Mouse (Mus musculus) liver, embryonic 13.5 days (tissue): ENCODE data around the gene Rrp1. TPM values are rescaled to one million over a fixed set of nuclear protein-coding genes. Genes with fewer than 3 reads are reported as not detected.
A peak's percentile ranks its signal among the peaks of the same experiment; 100 is the strongest.
"Not testable (repeated sequence)": the region's sequence is repeated elsewhere in the genome, so short reads cannot be mapped to it uniquely, and the experiment has no call there.

Experiments used
- ATAC-seq: fragments of 200-750 bp; cut with Nextera tagmentation; 2 replicates; pipeline ENCODE4 v1.8.0; 2017; ENCODE audit warnings: low read depth, mild to moderate bottlenecking, moderate number of reproducible peaks, moderate library complexity
- DNase-seq: peaks from one replicate; pipeline ENCODE4 v3.0.0; 2022
- H3K27ac ChIP-seq: fragments of 300-500 bp; sonication (generic); 2 replicates; pipeline ENCODE4 v1.5.1; 2015; ENCODE audit warnings: moderate library complexity, mild to moderate bottlenecking, inconsistent platforms
- H3K27me3 ChIP-seq: fragments of 300-500 bp; sonication (generic); 2 replicates; pipeline ENCODE4 v1.6.1; 2015; ENCODE audit warnings: mild to moderate bottlenecking, inconsistent platforms
- H3K36me3 ChIP-seq: fragments of 300-500 bp; sonication (generic); 2 replicates; pipeline ENCODE4 v1.6.1; 2015; ENCODE audit warnings: mild to moderate bottlenecking, inconsistent platforms
- H3K4me1 ChIP-seq: fragments of 300-500 bp; sonication (generic); replicated peaks from 2 replicates; pipeline ENCODE4 v1.6.1; 2015; ENCODE audit warnings: inconsistent platforms
- H3K4me2 ChIP-seq: fragments of 300-500 bp; sonication (generic); 2 replicates; pipeline ENCODE4 v1.6.1; 2015; ENCODE audit warnings: inconsistent platforms, mild to moderate bottlenecking, moderate library complexity
- H3K4me3 ChIP-seq: fragments of 300-500 bp; sonication (generic); replicated peaks from 2 replicates; pipeline ENCODE4 v1.5.1; 2015; ENCODE audit warnings: mild to moderate bottlenecking, inconsistent platforms
- H3K9ac ChIP-seq: fragments of 300-500 bp; sonication (generic); 2 replicates; pipeline ENCODE4 v1.6.1; 2015; ENCODE audit warnings: mild to moderate bottlenecking, inconsistent platforms
- H3K9me3 ChIP-seq: fragments of 300-500 bp; sonication (generic); replicated peaks from 2 replicates; pipeline ENCODE4 v1.6.1; 2016; ENCODE audit warnings: inconsistent platforms
- WGBS: fragments of 180-500 bp; shearing (Covaris S2); methylation state at CpG from one replicate; pipeline ENCODE4 v1.1.7; 2015; ENCODE audit not compliant: insufficient replicate concordance; 5-methylcytosine and 5-hydroxymethylcytosine counted together
- polyA plus RNA-seq: library from polyadenylated mRNA; unstranded; fragments of >200 nt; fragmentation: Nextera tagmentation; extraction: Ambion mirVana; gene quantifications from 2 replicates; pipeline ENCODE4 v1.2.1, GENCODE M21; 2015

The Rrp1 gene
- polyA plus RNA-seq, 1 experiment from 2014 or later, result 160 TPM

GRCm38 (mm10) chr10:78372681-78373668 is 39.9 kb downstream of the Rrp1 start:
- ATAC-seq, result peak; percentile 72
- Histone ChIP-seq H3K9me3 (no peaks in the 10 kb centered on the region), H3K4me2 (peak overlapping the region; percentile 50), H3K4me3 (peak overlapping the region; percentile 25), H3K36me3 (no peaks in the 10 kb centered on the region), H3K9ac (no peak overlapping the region), H3K4me1 (peaks cover 42% of the 10 kb centered on the region), H3K27ac (no peak overlapping the region; the same call in 1 of the 2 replicates), H3K27me3 (peaks cover 6% of the 10 kb centered on the region; the same call in 1 of the 2 replicates)
- 42% methylated on average over 27 of the region's 27 CpGs for WGBS
- DNase-seq, result peak; percentile 73

GRCm38 (mm10) chr10:78371746-78372145 is 41.1 kb downstream of the Rrp1 start:
- Histone ChIP-seq H3K4me2 (no peak overlapping the region), H3K36me3 (no peaks in the 10 kb centered on the region), H3K27ac (no peak overlapping the region), H3K9ac (no peak overlapping the region), H3K4me1 (peaks cover 54% of the 10 kb centered on the region), H3K27me3 (peaks cover 6% of the 10 kb centered on the region; the same call in 1 of the 2 replicates), H3K9me3 (no peaks in the 10 kb centered on the region), H3K4me3 (no peak overlapping the region)
- ATAC-seq, result no peak
- WGBS, result 67% methylated on average over 6 of the region's 6 CpGs
- no peak for DNase-seq

DNA sequence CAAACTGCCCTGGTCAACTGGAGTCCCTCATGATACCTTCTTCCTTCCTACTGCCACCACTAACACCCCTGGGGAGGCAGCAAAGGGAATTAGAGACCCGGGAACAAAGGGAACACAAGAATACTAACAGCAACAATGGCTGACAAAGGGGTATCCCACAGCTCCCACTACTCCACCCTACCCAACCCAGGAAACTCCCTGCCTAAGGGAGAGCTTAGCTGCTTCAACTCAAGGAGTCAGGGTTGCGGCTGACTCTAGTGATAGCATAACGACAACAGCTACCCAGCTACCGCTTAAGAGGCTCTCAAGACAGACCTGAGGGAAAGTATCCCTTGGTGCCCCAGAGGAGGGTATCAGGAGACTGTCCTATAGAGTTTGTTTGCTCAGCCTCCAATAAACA is 45.3 kb downstream of the Rrp1 start:
- peak overlapping the region; percentile 69 for H3K4me2 ChIP-seq

DNA sequence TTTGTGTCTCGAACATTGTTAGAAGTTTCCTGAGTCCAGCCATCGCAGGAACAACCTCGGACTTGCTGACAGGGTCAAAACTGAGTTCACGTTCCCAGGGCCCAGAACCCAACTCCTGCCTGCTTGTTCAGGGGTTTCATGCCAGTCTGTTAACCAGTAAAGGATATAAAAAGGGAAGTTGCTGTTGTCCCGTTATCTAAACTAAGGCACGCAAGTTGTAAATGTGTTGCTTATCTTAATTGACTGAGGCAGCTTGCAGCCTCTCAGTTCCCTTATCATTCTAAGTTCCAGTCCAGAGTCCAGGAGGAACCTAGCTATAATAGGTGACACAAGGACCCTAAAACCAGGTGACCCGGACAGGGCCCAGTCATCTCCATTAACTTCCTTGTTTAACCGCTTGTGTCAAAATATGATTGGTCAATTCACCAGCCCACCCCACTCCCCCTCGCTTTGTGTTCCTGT is 46.0 kb downstream of the Rrp1 start:
- peak overlapping the region; percentile 74 for H3K9ac ChIP-seq
- peak; percentile 88 for ATAC-seq
- H3K4me2 ChIP-seq, result peak overlapping the region; percentile 69
- H3K27ac ChIP-seq, result peak overlapping the region; percentile 97
- WGBS, result 3% methylated on average over 9 of the region's 9 CpGs
- H3K36me3 ChIP-seq, result no peaks in the 10 kb centered on the region
- H3K27me3 ChIP-seq, result peaks cover 12% of the 10 kb centered on the region; the same call in 1 of the 2 replicates
- peak; percentile 68 for DNase-seq
- no peaks in the 10 kb centered on the region for H3K9me3 ChIP-seq
- H3K4me3 ChIP-seq, result peak overlapping the region; percentile 32
- H3K4me1 ChIP-seq, result peaks cover 51% of the 10 kb centered on the region

More for the DNA sequence above, 45.3 kb downstream of the Rrp1 start:
- peak; percentile 66 for ATAC-seq
- peaks cover 58% of the 10 kb centered on the region for H3K4me1 ChIP-seq
- peak overlapping the region; percentile 64 for H3K9ac ChIP-seq
- no peaks in the 10 kb centered on the region for H3K9me3 ChIP-seq
- peak overlapping the region; percentile 97 for H3K27ac ChIP-seq
- no peak for DNase-seq
- H3K36me3 ChIP-seq, result no peaks in the 10 kb centered on the region
- peak overlapping the region; percentile 32; the same call in 1 of the 2 replicates for H3K4me3 ChIP-seq
- WGBS, result 18% methylated on average over 4 of the region's 4 CpGs
- 0 out of 2 replicates have a peak, but pooled peaks cover 7% of the 10 kb centered on the region for H3K27me3 ChIP-seq

DNA sequence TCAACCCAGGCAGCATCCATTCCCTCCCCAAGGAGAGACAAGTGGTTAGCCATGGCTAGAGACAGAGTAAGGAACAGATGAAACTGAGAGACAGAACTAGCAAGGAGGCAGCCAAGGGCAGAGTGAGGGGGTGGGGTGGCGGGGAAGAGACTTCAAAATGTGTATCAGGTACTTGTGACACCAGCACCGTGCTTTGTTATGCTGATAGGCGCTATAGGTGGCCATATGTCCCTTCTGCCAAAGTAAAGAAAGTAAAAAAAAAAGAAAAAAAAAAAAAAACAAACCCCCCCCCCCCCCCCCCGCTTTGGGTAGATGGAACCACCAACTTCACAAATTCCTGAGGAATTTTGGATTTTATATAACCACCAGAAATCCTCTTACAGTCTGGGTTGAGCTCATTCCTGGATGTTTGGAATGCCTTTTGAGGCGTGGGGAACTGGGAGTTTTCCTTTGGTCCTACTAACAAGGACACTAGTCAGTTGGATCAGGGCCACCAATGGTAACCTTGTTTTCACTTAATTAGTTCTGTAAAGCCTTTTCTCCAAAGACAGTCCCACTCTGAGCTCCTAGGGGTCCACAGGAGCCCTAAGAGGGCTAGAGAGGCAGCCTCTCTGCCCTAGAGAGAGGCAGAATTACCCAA is 46.5 kb downstream of the Rrp1 start:
- peak overlapping the region; percentile 69 for H3K4me2 ChIP-seq
- peak overlapping the region; percentile 74 for H3K9ac ChIP-seq
- 28% methylated on average over 5 of the region's 5 CpGs for WGBS
- peak; percentile 44 for ATAC-seq
- H3K4me3 ChIP-seq, result peak overlapping the region; percentile 32
- DNase-seq, result no peak
- peak overlapping the region; percentile 97 for H3K27ac ChIP-seq
- peaks cover 46% of the 10 kb centered on the region for H3K4me1 ChIP-seq
- peaks cover 12% of the 10 kb centered on the region; the same call in 1 of the 2 replicates for H3K27me3 ChIP-seq
- no peaks in the 10 kb centered on the region for H3K9me3 ChIP-seq
- no peaks in the 10 kb centered on the region for H3K36me3 ChIP-seq

DNA sequence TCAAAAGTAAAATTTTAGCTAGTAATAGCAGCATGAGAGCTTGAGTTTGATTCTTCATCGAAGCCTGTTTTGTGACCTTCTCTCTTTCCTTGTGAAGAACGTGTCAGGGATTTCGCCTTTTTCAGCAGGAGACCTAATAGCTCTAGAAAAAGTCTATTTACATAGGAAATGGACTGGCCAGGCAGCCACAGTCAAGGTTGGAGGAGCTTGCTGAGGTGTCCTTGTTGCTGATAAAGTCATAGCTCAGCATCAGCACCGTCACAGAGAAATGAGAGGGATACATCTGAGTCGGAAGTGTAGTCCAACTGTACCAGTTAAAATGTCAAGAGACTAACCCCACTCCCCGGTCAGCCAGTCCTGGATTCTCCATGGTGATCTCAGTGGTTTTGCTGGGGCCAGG is 47.3 kb downstream of the Rrp1 start:
- no peak for ATAC-seq
- Histone ChIP-seq H3K36me3 (no peaks in the 10 kb centered on the region), H3K4me3 (no peak overlapping the region), H3K9me3 (no peaks in the 10 kb centered on the region), H3K4me2 (peak overlapping the region; percentile 13; the same call in 1 of the 2 replicates), H3K9ac (peak overlapping the region; percentile 74), H3K4me1 (peaks cover 45% of the 10 kb centered on the region), H3K27ac (peak overlapping the region; percentile 97), H3K27me3 (peaks cover 13% of the 10 kb centered on the region; the same call in 1 of the 2 replicates)
- WGBS, result 74% methylated on average over 6 of the region's 6 CpGs
- DNase-seq, result no peak

DNA sequence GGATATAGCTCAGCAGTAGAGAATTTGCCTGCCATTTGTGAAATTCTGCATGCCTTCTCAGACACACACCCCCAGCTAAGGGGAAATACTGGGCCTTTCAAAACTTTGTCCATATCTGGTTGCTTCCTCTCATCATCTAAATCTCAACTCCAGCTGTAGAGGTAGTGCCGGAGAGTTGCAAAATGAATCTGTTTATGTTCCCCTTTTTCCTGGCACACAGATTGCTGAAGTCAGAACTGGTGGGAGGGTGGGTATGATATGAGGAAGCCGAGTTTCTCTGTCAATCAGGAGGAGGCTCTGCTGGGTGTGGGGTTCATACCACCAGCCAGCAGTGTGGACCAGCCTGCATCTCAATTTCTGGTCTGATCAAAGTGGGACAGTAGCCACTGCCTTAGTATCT is 48.7 kb downstream of the Rrp1 start:
- Histone ChIP-seq H3K36me3 (no peaks in the 10 kb centered on the region), H3K4me1 (peaks cover 39% of the 10 kb centered on the region), H3K4me3 (no peak overlapping the region), H3K9me3 (no peaks in the 10 kb centered on the region), H3K27ac (no peak overlapping the region), H3K27me3 (peaks cover 23% of the 10 kb centered on the region; the same call in 1 of the 2 replicates), H3K4me2 (no peak overlapping the region), H3K9ac (no peak overlapping the region)
- DNase-seq (no peak), ATAC-seq (no peak)
- WGBS, result 20% methylated on average over 2 of the region's 2 CpGs

GRCm38 (mm10) chr10:78363366-78363765 is 49.5 kb downstream of the Rrp1 start:
- ATAC-seq, result no peak
- Histone ChIP-seq H3K9ac (no peak overlapping the region), H3K9me3 (no peaks in the 10 kb centered on the region), H3K4me3 (no peak overlapping the region), H3K27me3 (peaks cover 23% of the 10 kb centered on the region; the same call in 1 of the 2 replicates), H3K4me1 (peaks cover 33% of the 10 kb centered on the region), H3K4me2 (no peak overlapping the region), H3K36me3 (no peaks in the 10 kb centered on the region), H3K27ac (no peak overlapping the region)
- WGBS, result 69% methylated on average over 6 of the region's 6 CpGs
- DNase-seq, result no peak

DNA sequence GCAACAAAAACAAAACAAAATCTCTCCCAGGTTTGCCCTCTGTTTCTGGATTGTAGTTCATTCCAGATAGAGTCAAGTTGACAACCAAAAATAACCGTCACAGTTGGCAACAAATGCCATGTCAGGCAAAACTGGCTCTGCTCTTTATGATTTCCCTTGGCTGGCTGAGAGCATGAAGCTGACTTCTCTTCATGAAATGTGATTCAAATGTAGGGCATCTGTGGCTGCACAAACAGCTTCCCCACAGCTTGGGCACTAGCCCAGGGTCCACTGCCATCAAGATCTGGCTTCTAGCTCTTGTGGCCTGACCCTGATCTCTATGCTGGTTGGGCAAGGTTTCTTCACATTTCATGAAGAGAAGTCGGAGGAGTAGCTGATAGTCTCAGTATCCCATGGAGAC is 50.9 kb downstream of the Rrp1 start:
- ATAC-seq, result no peak
- Histone ChIP-seq H3K9ac (no peak overlapping the region), H3K27me3 (peaks cover 23% of the 10 kb centered on the region; the same call in 1 of the 2 replicates), H3K36me3 (no peaks in the 10 kb centered on the region), H3K4me3 (no peak overlapping the region), H3K4me2 (no peak overlapping the region), H3K9me3 (no peaks in the 10 kb centered on the region), H3K27ac (no peak overlapping the region), H3K4me1 (peaks cover 27% of the 10 kb centered on the region)
- DNase-seq, result no peak
- WGBS, result 58% methylated on average over 2 of the region's 2 CpGs

GRCm38 (mm10) chr10:78360290-78360711 is 52.5 kb downstream of the Rrp1 start:
- Histone ChIP-seq H3K27me3 (peaks cover 32% of the 10 kb centered on the region), H3K4me1 (peaks cover 10% of the 10 kb centered on the region), H3K36me3 (no peaks in the 10 kb centered on the region), H3K9me3 (no peaks in the 10 kb centered on the region), H3K27ac (no peak overlapping the region), H3K4me2 (no peak overlapping the region), H3K4me3 (no peak overlapping the region), H3K9ac (no peak overlapping the region)
- no peak for ATAC-seq
- no peak for DNase-seq
- 78% methylated on average over 3 of the region's 3 CpGs for WGBS

- not testable (repeated sequence) for H3K4me2 ChIP-seq, H3K4me1 ChIP-seq, H3K4me3 ChIP-seq, H3K27ac ChIP-seq, H3K9me3 ChIP-seq, ATAC-seq, H3K36me3 ChIP-seq, DNase-seq, H3K9ac ChIP-seq
- WGBS, result 75% methylated on average over 3 of the region's 3 CpGs
- H3K27me3 ChIP-seq, result peaks cover 44% of the 10 kb centered on the region
Measured at GRCm38 (mm10) chr10:78358999-78359398, 53.8 kb downstream of the Rrp1 start.
